ENCODE assay signal across 25 mouse cellular contexts in genomic region chr7:86397689-86398088, GRCm38 (mm10). TPM values are rescaled to one million over a fixed set of nuclear protein-coding genes. Genes with fewer than 3 reads are reported as not detected.
DNase-seq lines count a peak whose midpoint lies in the region; ATAC-seq and TF ChIP-seq lines count a peak whose summit lies in the region.
"Had no signal": no experiment of that assay in that cellular context is flagged by ENCODE, and none has a peak within 500 bp of the region (broad histone marks: within the 10 kb centered on the region; RNA-seq: fewer than 3 reads in every experiment).

TSS of gene Olfr303 (minus strand) at chr7:86397789.

- DNase-seq in midbrain, embryonic 14.5 days, result peak; percentile 1
- DNase-seq in midbrain, postnatal 0 days (ENCODE audit: low spot score), result no peak
- peak; percentile 4 for DNase-seq in brain, embryonic 14.5 days (ENCODE audit: low read depth)
- no peak for DNase-seq in layer of hippocampus, adult 11-12 months (ENCODE audit: low spot score)
- DNase-seq: adrenal gland, adult 2 months; adrenal gland, adult 8-10 months; adrenal gland, postnatal 10 days; adrenal gland, postnatal 14 days; adrenal gland, postnatal 25 days; adrenal gland, postnatal 36 days; B cell, adult 2 months; cerebellum, adult 11 months; cerebellum, adult 11-12 months; cerebellum, adult 18-20 months; cerebellum, adult 2 months had no signal

- no peak within 1 kb of the TSS for H3K27ac ChIP-seq in midbrain, embryonic 14.5 days (replicated peaks; ENCODE audit: low read depth, low read length)
- no peak within 1 kb of the TSS for H3K27ac ChIP-seq in midbrain, postnatal 0 days (ENCODE audit: low read depth, low read length)

- H3K36me3 ChIP-seq in midbrain, embryonic 14.5 days (ENCODE audit: control insufficient read depth, insufficient read depth, low read length), result no peaks in the 10 kb centered on the region
- H3K36me3 ChIP-seq in midbrain, postnatal 0 days (ENCODE audit: insufficient read depth, low read length), result no peaks in the 10 kb centered on the region
- H3K36me3 ChIP-seq: G1E had no signal

- no peaks in the 10 kb centered on the region for H3K27me3 ChIP-seq in midbrain, embryonic 14.5 days (ENCODE audit: control insufficient read depth, insufficient read depth, low read length)
- H3K27me3 ChIP-seq in midbrain, postnatal 0 days (ENCODE audit: insufficient read depth, low read length), result no peaks in the 10 kb centered on the region
- H3K27me3 ChIP-seq: CH12.LX, Patski had no signal

- H3K4me1 ChIP-seq in midbrain, embryonic 14.5 days (ENCODE audit: control insufficient read depth, insufficient read depth, low read length), result no peaks in the 10 kb centered on the region
- H3K4me1 ChIP-seq in midbrain, postnatal 0 days (ENCODE audit: insufficient read depth, low read length), result no peaks in the 10 kb centered on the region

- H3K9me3 ChIP-seq in midbrain, embryonic 14.5 days (ENCODE audit: control insufficient read depth, low read length), result no peaks in the 10 kb centered on the region
- no peaks in the 10 kb centered on the region for H3K9me3 ChIP-seq in midbrain, postnatal 0 days (ENCODE audit: low read length)
- H3K9me3 ChIP-seq: G1E had no signal

- no peak within 1 kb of the TSS for H3K4me3 ChIP-seq in midbrain, embryonic 14.5 days (replicated peaks; ENCODE audit: low read depth, low read length)
- no peak within 1 kb of the TSS for H3K4me3 ChIP-seq in midbrain, postnatal 0 days (ENCODE audit: low read depth, low read length)

- no peak within 1 kb of the TSS for H3K9ac ChIP-seq in midbrain, embryonic 14.5 days (replicated peaks; ENCODE audit: low read length)
- no peak within 1 kb of the TSS for H3K9ac ChIP-seq in midbrain, postnatal 0 days (replicated peaks; ENCODE audit: low read length, poor library complexity, severe bottlenecking)

- TF ChIP-seq POLR2A in brain, embryonic 14.5 days (IDR thresholded peaks at IDR 0.05; ENCODE audit: borderline replicate concordance, extremely low read depth, insufficient read depth, insufficient read length, poor library complexity, severe bottlenecking), result no peak

- TF ChIP-seq CTCF in midbrain, postnatal 0 days (IDR thresholded peaks at IDR 0.05), result no peak
- no peak for TF ChIP-seq CTCF in brain, embryonic 14.5 days (IDR thresholded peaks at IDR 0.05; ENCODE audit: borderline replicate concordance, extremely low read depth, insufficient read depth, insufficient read length)

- H3K4me2 ChIP-seq in midbrain, embryonic 14.5 days (ENCODE audit: low read length), result no peak within 1 kb of the TSS
- H3K4me2 ChIP-seq in midbrain, postnatal 0 days (ENCODE audit: low read depth, low read length, poor library complexity, severe bottlenecking), result no peak within 1 kb of the TSS

- ATAC-seq in midbrain, embryonic 14.5 days (ENCODE audit: low FRiP score, low TSS enrichment), result no peak
- ATAC-seq in midbrain, postnatal 0 days (ENCODE audit: low FRiP score), result no peak
- ATAC-seq: activated CD4-positive, CD25-positive, alpha-beta regulatory T cell, adult 4 months; CD4-positive, CD25-positive, alpha-beta regulatory T cell, adult 4 months; Patski had no signal

RNA-seq across cellular contexts. Expression of gene Olfr303, which starts in this region (rescaled TPM):
- polyA plus RNA-seq in midbrain, embryonic 14.5 days (2014; fragmentation: Nextera tagmentation; extraction: Ambion mirVana), result not detected in 2 replicates
- total RNA-seq in midbrain, postnatal 0 days (2014; rRNA removed), result not detected in 2 replicates
- polyA plus RNA-seq in midbrain, postnatal 0 days (2015; fragmentation: Nextera tagmentation; extraction: Ambion mirVana), result not detected in 2 replicates
- not detected in 2 replicates for polyA plus RNA-seq in brain, embryonic 14.5 days (2012; rRNA removed)
- total RNA-seq: adrenal gland, adult 18-20 months; adrenal gland, adult 2 months; adrenal gland, adult 8-10 months; adrenal gland, postnatal 10 days; adrenal gland, postnatal 14 days; adrenal gland, postnatal 25 days; adrenal gland, postnatal 36 days; adrenal gland, postnatal 4 days; CH12.LX; ES-E14; G1E; MEL had no signal
- polyA plus RNA-seq: activated CD4-positive, CD25-positive, alpha-beta regulatory T cell, adult 4 months; adrenal gland, adult 2 months; C2C12; CD4-positive, CD25-positive, alpha-beta regulatory T cell, adult 4 months; cerebellum, adult 2 months; G1E; Patski had no signal

Comparison
In these comparisons a context has a peak if more than half of its experiments do, and no peak if none do; other contexts are left out.
1. Peak in DNase-seq in midbrain, embryonic 14.5 days; RNA of the gene not detected or under 1 TPM.
2. Peak in DNase-seq in brain, embryonic 14.5 days; RNA of the gene not detected or under 1 TPM.